Mouse (Mus musculus) subcutaneous adipose tissue, adult 2 months (tissue): Measurements from ENCODE around the gene Larp7. TPM values are rescaled to one million over a fixed set of nuclear protein-coding genes. Genes with fewer than 3 reads are reported as not detected.

ENCODE experiments used
- polyA plus RNA-seq: library from polyadenylated mRNA; depleted of rRNA; stranded (reverse); fragments of >200 nt; gene quantifications from 2 replicates; pipeline ENCODE4 v1.2.3, GENCODE M21; 2012; ENCODE audit warnings: low replicate concordance; rRNA removed

Larp7 gene
- polyA plus RNA-seq: 1.2 and 2.6 TPM in 2 replicates

GRCm38 (mm10) chr3:127552973-127553719, at the start of gene Larp7, which contains the start of gene Zgrf1:
Gene Larp7, minus strand, starts transcription at chr3:127553349.
Gene Zgrf1, plus strand, starts transcription at chr3:127553489.

GRCm38 (mm10) chr3:127498742-127499400, 54.3 kb downstream of the Larp7 start, which contains the start of gene Ank2:
Gene Ank2, minus strand, starts transcription at chr3:127499350.

Other genes starting within 250 kb of the Larp7 start
- 13.7 and 36.2 TPM in 2 replicates for gene Ank2, start 54.0 kb downstream of the Larp7 start, polyA plus RNA-seq
- gene Zgrf1, start 140 bp upstream of the Larp7 start, polyA plus RNA-seq: 0.86 and 1.2 TPM in 2 replicates
- gene Neurog2, start 79.8 kb upstream of the Larp7 start, polyA plus RNA-seq: not detected in 2 replicates
- 3.8 and 4.3 TPM in 2 replicates for gene Alpk1, start 227.2 kb upstream of the Larp7 start, polyA plus RNA-seq
- 2.5 and 4.2 TPM in 2 replicates for gene Tifa, start 236.5 kb upstream of the Larp7 start, polyA plus RNA-seq